Mouse (Mus musculus) adipose tissue, adult 10 weeks (tissue): ENCODE results near the gene Olfr620. TPM values are rescaled to one million over a fixed set of nuclear protein-coding genes. Genes with fewer than 3 reads are reported as not detected.

Experiments
- polyA plus RNA-seq: library from polyadenylated mRNA; stranded (reverse); fragments of 350-450 nt; fragmentation: Illumina TruSeq; extraction: RNeasy Lipid Tissue Mini Kit (QIAGEN cat#74804); gene quantifications from one replicate; pipeline ENCODE4 v1.2.3, GENCODE M21; 2014; ENCODE audit warnings: low read depth, low replicate concordance

Olfr620 gene
- not detected for polyA plus RNA-seq

DNA sequence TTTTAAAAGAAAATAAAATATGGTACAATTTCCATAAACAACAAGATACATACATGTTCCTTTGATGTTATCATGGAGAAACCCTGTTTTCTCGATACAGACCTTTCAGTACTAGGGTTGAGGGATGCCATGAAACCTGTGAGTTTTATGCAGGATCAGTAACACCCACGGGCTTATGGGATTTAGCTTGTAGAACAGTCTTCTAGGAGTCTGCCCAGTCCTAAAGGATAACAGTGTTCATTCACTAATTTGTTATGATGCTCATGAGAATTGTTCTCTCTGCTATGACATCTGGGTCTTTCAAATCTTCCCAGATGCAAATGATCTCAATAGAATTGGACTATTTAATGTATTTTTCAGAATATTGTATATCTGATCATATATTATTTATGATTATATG is at the start of gene Olfr620:
Gene Olfr620, minus strand, starts transcription at position 101 of the 400 bp plus-strand sequence.

DNA sequence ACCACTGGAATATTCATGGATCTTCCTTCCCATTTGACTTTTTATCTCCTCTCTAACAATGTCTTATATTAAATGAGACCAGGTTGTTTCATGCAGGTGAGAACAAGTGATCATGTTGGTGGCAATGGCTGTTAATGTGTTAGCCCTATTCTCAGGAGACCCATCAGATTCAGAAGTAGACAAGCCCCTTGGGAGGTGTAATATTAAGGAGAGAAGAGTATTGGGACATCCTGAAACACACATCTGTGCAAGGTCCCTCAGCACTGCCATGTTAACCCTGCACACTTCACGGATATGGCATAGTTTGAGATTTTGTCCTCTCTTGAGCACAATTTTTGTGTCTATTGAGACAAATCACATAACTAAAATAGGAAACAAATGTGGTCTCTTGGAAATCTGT is 30.3 kb upstream of the Olfr620 start, which contains the start of gene Olfr622:
Gene Olfr622, minus strand, starts transcription at position 101 of the 400 bp plus-strand sequence.

DNA sequence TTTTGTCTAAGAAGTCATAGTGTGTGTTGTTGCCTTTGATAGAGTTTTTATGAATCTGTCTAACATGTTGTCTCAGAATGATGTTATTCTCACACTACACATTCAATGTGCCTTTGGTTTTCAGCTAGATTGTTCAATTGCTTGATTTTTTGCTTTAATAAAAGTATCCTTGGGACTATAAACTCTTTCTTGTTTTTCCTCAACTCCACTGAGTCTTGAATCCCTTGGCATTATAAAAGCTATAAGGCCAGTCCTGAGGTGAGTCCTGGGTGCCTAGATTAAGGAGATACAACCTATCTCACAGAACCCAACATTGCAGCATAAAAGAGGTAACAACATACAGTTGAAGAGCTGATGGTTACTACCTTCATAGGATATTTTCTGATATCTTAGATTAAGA is 12.1 kb downstream of the Olfr620 start, which contains the start of gene Olfr619:
Gene Olfr619, plus strand, starts transcription at position 301 of the 400 bp plus-strand sequence.

DNA sequence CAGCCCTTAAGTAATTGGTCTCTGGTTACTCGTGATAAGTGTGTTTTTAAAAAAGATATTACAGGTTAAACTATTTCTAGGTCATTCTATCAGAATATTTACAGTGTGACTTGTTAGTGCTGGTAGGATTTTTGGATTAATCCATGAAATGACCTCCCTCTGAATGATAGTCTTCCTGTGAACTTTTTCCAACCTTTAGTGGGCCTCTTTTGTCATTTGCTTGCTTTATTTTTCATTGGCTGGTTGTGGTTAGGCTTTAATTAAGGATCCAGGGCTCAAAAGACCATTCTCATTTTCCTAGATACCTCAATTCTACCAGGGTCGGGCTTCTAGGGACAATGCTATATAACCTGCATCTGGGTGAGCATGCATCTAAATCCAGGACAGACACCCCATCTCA is 22.5 kb downstream of the Olfr620 start, which contains the start of gene Olfr618:
Gene Olfr618, plus strand, starts transcription at position 301 of the 400 bp plus-strand sequence.

DNA sequence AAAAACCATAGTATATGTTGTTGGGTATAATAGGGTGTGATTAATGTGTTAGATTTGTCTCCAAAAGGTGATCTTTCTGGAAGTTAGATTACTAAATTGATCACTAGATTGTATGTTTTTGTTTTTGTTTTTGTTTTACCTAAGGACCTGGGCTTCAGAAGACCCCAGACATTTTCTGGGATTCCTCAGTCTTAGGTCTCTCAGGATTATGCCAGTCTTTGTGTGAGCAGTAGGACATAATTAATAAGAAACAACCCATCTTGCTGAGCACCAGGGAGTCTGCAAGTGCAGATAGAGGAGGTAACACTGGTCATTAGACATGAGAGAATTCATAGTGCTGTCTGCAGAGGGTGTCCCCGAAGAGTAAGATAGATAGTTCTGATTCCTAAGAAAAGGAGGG is 39.6 kb downstream of the Olfr620 start, which contains the start of gene Olfr617:
Gene Olfr617, plus strand, starts transcription at position 301 of the 400 bp plus-strand sequence.

DNA sequence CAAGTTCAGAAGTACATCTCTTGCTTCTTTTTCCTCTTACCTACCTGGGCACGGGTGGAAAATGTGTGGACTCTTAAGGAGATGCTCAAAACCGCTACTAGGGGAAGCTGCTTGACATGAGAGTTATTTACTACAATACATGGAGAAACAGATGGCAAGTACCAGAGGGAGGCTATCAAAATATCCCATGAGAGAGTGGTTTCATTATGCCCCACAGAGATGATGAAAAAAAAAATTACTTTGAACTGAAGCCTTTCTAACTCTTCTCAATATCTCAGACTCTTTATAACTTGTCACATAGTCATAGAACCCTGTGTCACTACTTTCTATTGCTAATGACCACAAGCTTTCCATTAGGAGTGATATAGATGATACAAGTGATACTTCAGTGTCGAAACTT is 43.3 kb downstream of the Olfr620 start, which contains the start of gene Olfr616:
Gene Olfr616, minus strand, starts transcription at position 101 of the 400 bp plus-strand sequence.

DNA sequence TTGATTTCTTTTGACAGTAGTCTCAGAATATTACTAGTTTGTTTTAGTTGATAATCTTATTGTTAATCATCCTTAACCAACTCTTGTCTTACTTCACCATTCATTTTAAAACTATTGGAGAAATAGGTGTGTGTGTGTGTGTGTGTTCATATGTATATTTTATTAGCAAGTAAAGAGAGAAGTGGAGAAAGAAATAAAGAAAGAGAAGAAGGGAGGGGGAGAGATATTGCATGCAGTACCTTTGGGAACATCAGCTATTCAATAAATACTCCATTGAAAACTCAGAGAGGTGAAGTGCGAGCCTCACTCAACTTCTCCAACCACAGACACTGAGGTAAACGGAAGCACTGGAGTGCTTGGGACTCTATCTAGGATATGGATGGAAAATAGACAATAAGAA is 56.6 kb downstream of the Olfr620 start, which contains the start of gene Olfr615:
Gene Olfr615, plus strand, starts transcription at position 301 of the 400 bp plus-strand sequence.

Other genes with a start within 250 kb of the Olfr620 start
- not detected for gene Olfr601, start 249.9 kb downstream of the Olfr620 start, polyA plus RNA-seq
- gene Olfr603, start 226.4 kb downstream of the Olfr620 start, polyA plus RNA-seq: not detected
- gene Usp17lc, start 197.5 kb downstream of the Olfr620 start, polyA plus RNA-seq: not detected
- not detected for gene Olfr605, start 167.1 kb downstream of the Olfr620 start, polyA plus RNA-seq
- not detected for gene Olfr606, start 163.5 kb downstream of the Olfr620 start, polyA plus RNA-seq
- not detected for gene Olfr607, start 148.4 kb downstream of the Olfr620 start, polyA plus RNA-seq
- not detected for gene Olfr608, start 142.7 kb downstream of the Olfr620 start, polyA plus RNA-seq
- gene Olfr609, start 114.5 kb downstream of the Olfr620 start, polyA plus RNA-seq: not detected
- gene Olfr610, start 100.4 kb downstream of the Olfr620 start, polyA plus RNA-seq: not detected
- gene Olfr611, start 91.7 kb downstream of the Olfr620 start, polyA plus RNA-seq: not detected
- not detected for gene Olfr612, start 69.8 kb downstream of the Olfr620 start, polyA plus RNA-seq
- gene Olfr613, start 64.5 kb downstream of the Olfr620 start, polyA plus RNA-seq: not detected
- gene Olfr615, start 56.5 kb downstream of the Olfr620 start, polyA plus RNA-seq: not detected
- not detected for gene Olfr616, start 43.4 kb downstream of the Olfr620 start, polyA plus RNA-seq
- gene Olfr617, start 39.5 kb downstream of the Olfr620 start, polyA plus RNA-seq: not detected
- not detected for gene Olfr618, start 22.4 kb downstream of the Olfr620 start, polyA plus RNA-seq
- gene Olfr619, start 12.0 kb downstream of the Olfr620 start, polyA plus RNA-seq: not detected
- gene Olfr622, start 30.2 kb upstream of the Olfr620 start, polyA plus RNA-seq: not detected
- not detected for gene Olfr623, start 51.2 kb upstream of the Olfr620 start, polyA plus RNA-seq
- 0.11 TPM for gene Olfr624, start 58.7 kb upstream of the Olfr620 start, polyA plus RNA-seq
- gene Olfr625-ps1, start 70.2 kb upstream of the Olfr620 start, polyA plus RNA-seq: not detected
- not detected for gene Olfr243, start 102.1 kb upstream of the Olfr620 start, polyA plus RNA-seq
- not detected for gene Olfr628, start 117.8 kb upstream of the Olfr620 start, polyA plus RNA-seq
- gene Olfr629, start 132.4 kb upstream of the Olfr620 start, polyA plus RNA-seq: not detected
- not detected for gene Olfr630, start 144.8 kb upstream of the Olfr620 start, polyA plus RNA-seq
- gene Olfr69, start 159.1 kb upstream of the Olfr620 start, polyA plus RNA-seq: not detected
- gene Olfr68, start 167.2 kb upstream of the Olfr620 start, polyA plus RNA-seq: not detected
- not detected for gene Olfr67, start 179.3 kb upstream of the Olfr620 start, polyA plus RNA-seq
- gene Hbb-bt, start 201.5 kb upstream of the Olfr620 start, polyA plus RNA-seq: 353 TPM
- gene Hbb-bs, start 215.6 kb upstream of the Olfr620 start, polyA plus RNA-seq: 2,394 TPM
- gene Hbb-bh2, start 228.0 kb upstream of the Olfr620 start, polyA plus RNA-seq: not detected
- not detected for gene Hbb-bh1, start 230.6 kb upstream of the Olfr620 start, polyA plus RNA-seq
- gene Hbb-y, start 240.7 kb upstream of the Olfr620 start, polyA plus RNA-seq: not detected